Mouse (Mus musculus): Measurements from ENCODE around the gene Sectm1a. TPM values are rescaled to one million over a fixed set of nuclear protein-coding genes. Genes with fewer than 3 reads are reported as not detected.
"Not testable (repeated sequence)": the region's sequence is repeated elsewhere in the genome, so short reads cannot be mapped to it uniquely, and the experiment has no call there.

The Sectm1a gene
- polyA plus RNA-seq, 1 experiment from 2014 or later = not detected

- Histone ChIP-seq H3K4me1 (ENCODE audit: control insufficient read depth, insufficient read depth, low read length) (no peaks in the 10 kb centered on the region), H3K36me3 (ENCODE audit: control insufficient read depth, insufficient read depth, low read length) (no peaks in the 10 kb centered on the region), H3K4me2 (no peak overlapping the region), H3K9me3 (replicated peaks; ENCODE audit: control insufficient read depth, low read length) (no peaks in the 10 kb centered on the region), H3K4me3 (ENCODE audit: low read depth, low read length) (no peak overlapping the region), H3K27me3 (ENCODE audit: control insufficient read depth, insufficient read depth, low read length) (peaks cover 6% of the 10 kb centered on the region; the same call in 1 of the 2 replicates), H3K27ac (ENCODE audit: low read depth, low read length) (no peak overlapping the region), H3K9ac (ENCODE audit: low read depth, low read length) (no peak overlapping the region)
- 40% methylated on average over 1 of the region's 1 CpGs for WGBS (ENCODE audit: insufficient replicate concordance)
- ATAC-seq (replicated peaks; ENCODE audit: insufficient number of reproducible peaks, low FRiP score, low TSS enrichment) = no peak
Measured at GRCm38 (mm10) chr11:121051793-121052192, 29.2 kb downstream of the Sectm1a start.

DNA sequence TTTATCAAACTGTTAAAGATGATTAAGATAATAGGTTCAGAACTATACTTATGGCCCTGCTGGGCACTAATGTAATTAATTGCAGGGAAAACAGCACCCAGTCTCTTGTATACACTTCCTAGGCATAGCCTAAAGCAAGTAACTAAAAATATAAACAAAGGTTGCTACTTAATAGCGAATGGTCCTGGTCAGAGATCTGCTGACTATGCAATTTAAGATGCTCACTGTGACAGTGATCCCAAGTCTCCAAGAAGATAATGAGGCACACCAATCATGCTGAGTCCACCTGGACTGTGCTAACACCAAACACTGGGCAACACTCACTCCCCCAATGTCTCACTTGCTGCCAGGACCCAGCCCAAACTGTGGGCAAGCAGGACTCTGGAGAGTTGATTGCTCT lies 31.2 kb downstream of the Sectm1a start:
- Histone ChIP-seq H3K36me3 (ENCODE audit: control insufficient read depth, insufficient read depth, low read length) (no peaks in the 10 kb centered on the region), H3K9me3 (replicated peaks; ENCODE audit: control insufficient read depth, low read length) (no peaks in the 10 kb centered on the region), H3K9ac (ENCODE audit: low read depth, low read length) (no peak overlapping the region), H3K4me1 (ENCODE audit: control insufficient read depth, insufficient read depth, low read length) (no peaks in the 10 kb centered on the region), H3K27ac (ENCODE audit: low read depth, low read length) (no peak overlapping the region), H3K4me3 (ENCODE audit: low read depth, low read length) (no peak overlapping the region), H3K4me2 (no peak overlapping the region), H3K27me3 (ENCODE audit: control insufficient read depth, insufficient read depth, low read length) (peaks cover 4% of the 10 kb centered on the region; the same call in 1 of the 2 replicates)
- WGBS (ENCODE audit: insufficient replicate concordance) = 70% methylated on average over 1 of the region's 1 CpGs
- ATAC-seq (replicated peaks; ENCODE audit: insufficient number of reproducible peaks, low FRiP score, low TSS enrichment) = no peak

DNA sequence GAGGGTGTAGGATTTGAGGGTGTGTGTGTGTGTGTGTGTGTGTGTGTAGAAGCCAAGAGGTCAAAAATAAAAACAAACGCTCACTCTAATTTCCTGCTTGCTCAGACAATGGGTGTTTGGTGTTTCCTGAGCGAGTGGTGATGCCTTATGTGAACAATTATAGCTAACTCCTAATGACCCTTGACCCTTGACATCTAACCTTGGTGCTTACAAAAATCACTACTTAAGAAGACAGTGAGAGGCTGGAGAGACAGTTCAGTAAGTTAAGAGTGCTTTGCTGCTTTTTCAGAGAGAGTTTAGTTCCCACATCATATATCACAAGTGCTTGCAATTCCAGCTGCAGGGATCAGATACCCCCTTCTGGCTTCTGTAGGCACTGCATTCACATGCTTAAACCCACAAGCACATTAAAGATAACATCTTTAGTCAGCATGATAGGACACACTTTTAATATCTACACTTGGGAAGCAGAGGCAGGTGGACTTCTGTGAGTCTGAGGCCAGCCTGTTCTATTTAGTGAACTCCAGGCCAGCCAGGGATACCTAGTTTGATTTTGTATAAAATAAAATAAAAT lies 33.1 kb downstream of the Sectm1a start:
- H3K27ac ChIP-seq (ENCODE audit: low read depth, low read length) = no peak overlapping the region
- H3K9me3 ChIP-seq (replicated peaks; ENCODE audit: control insufficient read depth, low read length) = no peaks in the 10 kb centered on the region
- H3K9ac ChIP-seq (ENCODE audit: low read depth, low read length) = no peak overlapping the region
- no peaks in the 10 kb centered on the region for H3K36me3 ChIP-seq (ENCODE audit: control insufficient read depth, insufficient read depth, low read length)
- WGBS (ENCODE audit: insufficient replicate concordance) = 51% methylated on average over 2 of the region's 2 CpGs
- H3K27me3 ChIP-seq (ENCODE audit: control insufficient read depth, insufficient read depth, low read length) = no peaks in the 10 kb centered on the region
- no peak for ATAC-seq (replicated peaks; ENCODE audit: insufficient number of reproducible peaks, low FRiP score, low TSS enrichment)
- no peak overlapping the region for H3K4me2 ChIP-seq
- H3K4me3 ChIP-seq (ENCODE audit: low read depth, low read length) = no peak overlapping the region
- no peaks in the 10 kb centered on the region for H3K4me1 ChIP-seq (ENCODE audit: control insufficient read depth, insufficient read depth, low read length)

GRCm38 (mm10) chr11:121045286-121045685 lies 35.7 kb downstream of the Sectm1a start:
- Histone ChIP-seq H3K27ac (ENCODE audit: low read depth, low read length) (no peak overlapping the region), H3K9me3 (replicated peaks; ENCODE audit: control insufficient read depth, low read length) (no peaks in the 10 kb centered on the region), H3K9ac (ENCODE audit: low read depth, low read length) (no peak overlapping the region), H3K4me2 (no peak overlapping the region), H3K4me3 (ENCODE audit: low read depth, low read length) (no peak overlapping the region), H3K27me3 (ENCODE audit: control insufficient read depth, insufficient read depth, low read length) (no peaks in the 10 kb centered on the region), H3K4me1 (ENCODE audit: control insufficient read depth, insufficient read depth, low read length) (no peaks in the 10 kb centered on the region), H3K36me3 (ENCODE audit: control insufficient read depth, insufficient read depth, low read length) (no peaks in the 10 kb centered on the region)
- ATAC-seq (replicated peaks; ENCODE audit: insufficient number of reproducible peaks, low FRiP score, low TSS enrichment) = no peak
- WGBS (ENCODE audit: insufficient replicate concordance) = 74% methylated on average over 1 of the region's 1 CpGs

- WGBS (ENCODE audit: insufficient replicate concordance) = 50% methylated on average over 1 of the region's 1 CpGs
- H3K27me3 ChIP-seq (ENCODE audit: control insufficient read depth, insufficient read depth, low read length) = not testable (repeated sequence)
Measured at GRCm38 (mm10) chr11:121043025-121043424, 38.0 kb downstream of the Sectm1a start.

GRCm38 (mm10) chr11:121042480-121042879 lies 38.5 kb downstream of the Sectm1a start:
- Histone ChIP-seq H3K4me1 (ENCODE audit: control insufficient read depth, insufficient read depth, low read length) (no peaks in the 10 kb centered on the region), H3K27me3 (ENCODE audit: control insufficient read depth, insufficient read depth, low read length) (peaks cover 7% of the 10 kb centered on the region; the same call in 1 of the 2 replicates), H3K9me3 (replicated peaks; ENCODE audit: control insufficient read depth, low read length) (no peaks in the 10 kb centered on the region), H3K9ac (ENCODE audit: low read depth, low read length) (no peak overlapping the region), H3K36me3 (ENCODE audit: control insufficient read depth, insufficient read depth, low read length) (no peaks in the 10 kb centered on the region), H3K4me2 (no peak overlapping the region), H3K27ac (ENCODE audit: low read depth, low read length) (no peak overlapping the region), H3K4me3 (ENCODE audit: low read depth, low read length) (no peak overlapping the region)
- no peak for ATAC-seq (replicated peaks; ENCODE audit: insufficient number of reproducible peaks, low FRiP score, low TSS enrichment)
- WGBS (ENCODE audit: insufficient replicate concordance) = 71% methylated on average over 4 of the region's 4 CpGs

More at GRCm38 (mm10) chr11:121043025-121043424, 38.0 kb downstream of the Sectm1a start:
- ATAC-seq (replicated peaks; ENCODE audit: insufficient number of reproducible peaks, low FRiP score, low TSS enrichment); H3K9ac ChIP-seq (ENCODE audit: low read depth, low read length); H3K4me3 ChIP-seq (ENCODE audit: low read depth, low read length); H3K36me3 ChIP-seq (ENCODE audit: control insufficient read depth, insufficient read depth, low read length); H3K4me1 ChIP-seq (ENCODE audit: control insufficient read depth, insufficient read depth, low read length); H3K4me2 ChIP-seq; H3K27ac ChIP-seq (ENCODE audit: low read depth, low read length); H3K9me3 ChIP-seq (replicated peaks; ENCODE audit: control insufficient read depth, low read length): not testable (repeated sequence)

DNA sequence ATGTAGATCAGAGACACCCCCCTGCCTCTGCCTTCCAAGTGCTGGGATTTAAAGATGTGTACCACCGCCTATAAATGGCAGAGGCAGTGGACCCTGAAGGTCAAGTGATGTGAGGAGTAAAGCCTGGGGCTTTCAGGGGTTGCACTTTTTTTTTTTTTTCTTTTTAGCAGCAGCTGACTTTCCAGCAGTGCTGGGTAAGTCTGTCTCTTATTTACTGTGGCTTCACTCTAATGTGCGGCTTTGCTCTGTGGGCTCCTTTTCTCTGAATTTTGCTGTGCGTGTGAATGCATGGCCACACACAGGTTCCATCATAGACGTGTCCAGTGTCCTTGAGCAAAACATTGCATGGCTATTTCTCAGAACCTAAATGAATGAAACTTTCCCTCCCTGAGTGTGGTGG lies 39.4 kb downstream of the Sectm1a start:
- ATAC-seq (replicated peaks; ENCODE audit: insufficient number of reproducible peaks, low FRiP score, low TSS enrichment) = no peak
- Histone ChIP-seq H3K4me2 (no peak overlapping the region), H3K9ac (ENCODE audit: low read depth, low read length) (no peak overlapping the region), H3K9me3 (replicated peaks; ENCODE audit: control insufficient read depth, low read length) (no peaks in the 10 kb centered on the region), H3K27me3 (ENCODE audit: control insufficient read depth, insufficient read depth, low read length) (peaks cover 8% of the 10 kb centered on the region; the same call in 1 of the 2 replicates), H3K4me1 (ENCODE audit: control insufficient read depth, insufficient read depth, low read length) (no peaks in the 10 kb centered on the region), H3K36me3 (ENCODE audit: control insufficient read depth, insufficient read depth, low read length) (no peaks in the 10 kb centered on the region), H3K4me3 (ENCODE audit: low read depth, low read length) (no peak overlapping the region), H3K27ac (ENCODE audit: low read depth, low read length) (no peak overlapping the region)
- 65% methylated on average over 4 of the region's 4 CpGs for WGBS (ENCODE audit: insufficient replicate concordance)

DNA sequence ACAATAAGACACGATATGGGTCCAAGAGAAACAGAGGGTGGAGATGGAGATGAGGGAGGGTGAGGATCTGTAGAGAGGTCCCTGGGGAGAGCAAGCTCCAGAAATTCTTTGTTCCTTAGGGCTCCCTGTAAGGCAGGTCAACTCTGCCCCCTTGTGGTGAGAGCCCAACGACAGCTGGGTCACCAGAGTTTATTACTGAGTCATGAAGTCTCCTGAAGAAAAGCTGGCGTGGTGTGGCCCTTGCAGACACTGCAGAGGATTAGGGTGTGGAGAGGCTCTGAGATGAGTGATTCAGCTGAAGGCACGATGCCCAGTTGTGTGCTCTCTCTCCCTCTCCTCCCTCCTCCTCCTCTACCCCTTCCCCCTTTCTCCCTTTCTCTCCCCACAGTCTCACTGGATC lies 39.8 kb downstream of the Sectm1a start:
- Histone ChIP-seq H3K27ac (ENCODE audit: low read depth, low read length) (no peak overlapping the region), H3K4me1 (ENCODE audit: control insufficient read depth, insufficient read depth, low read length) (no peaks in the 10 kb centered on the region), H3K27me3 (ENCODE audit: control insufficient read depth, insufficient read depth, low read length) (peaks cover 8% of the 10 kb centered on the region; the same call in 1 of the 2 replicates), H3K4me2 (no peak overlapping the region), H3K9me3 (replicated peaks; ENCODE audit: control insufficient read depth, low read length) (no peaks in the 10 kb centered on the region), H3K36me3 (ENCODE audit: control insufficient read depth, insufficient read depth, low read length) (no peaks in the 10 kb centered on the region), H3K4me3 (ENCODE audit: low read depth, low read length) (no peak overlapping the region), H3K9ac (ENCODE audit: low read depth, low read length) (no peak overlapping the region)
- WGBS (ENCODE audit: insufficient replicate concordance) = 10% methylated on average over 4 of the region's 4 CpGs
- no peak for ATAC-seq (replicated peaks; ENCODE audit: insufficient number of reproducible peaks, low FRiP score, low TSS enrichment)

GRCm38 (mm10) chr11:121039302-121039701 lies 41.7 kb downstream of the Sectm1a start, which contains the start of gene Cd7:
Cd7 (minus strand) TSS chr11:121039418.
- no peaks in the 10 kb centered on the region for H3K4me1 ChIP-seq (ENCODE audit: control insufficient read depth, insufficient read depth, low read length)
- 62% methylated on average over 5 of the region's 5 CpGs for WGBS (ENCODE audit: insufficient replicate concordance)

More at GRCm38 (mm10) chr11:121039302-121039701, 41.7 kb downstream of the Sectm1a start, which contains the start of gene Cd7:
- Histone ChIP-seq H3K27me3 (ENCODE audit: control insufficient read depth, insufficient read depth, low read length) (peaks cover 8% of the 10 kb centered on the region; the same call in 1 of the 2 replicates), H3K9me3 (replicated peaks; ENCODE audit: control insufficient read depth, low read length) (no peaks in the 10 kb centered on the region), H3K27ac (ENCODE audit: low read depth, low read length) (no peak within 1 kb of the TSS), H3K36me3 (ENCODE audit: control insufficient read depth, insufficient read depth, low read length) (no peaks in the 10 kb centered on the region), H3K4me2 (no peak within 1 kb of the TSS), H3K9ac (ENCODE audit: low read depth, low read length) (no peak within 1 kb of the TSS), H3K4me3 (ENCODE audit: low read depth, low read length) (no peak within 1 kb of the TSS)
- ATAC-seq (replicated peaks; ENCODE audit: insufficient number of reproducible peaks, low FRiP score, low TSS enrichment) = no peak

Measured in heart, embryonic 11.5 days (tissue).